10 mouse cellular contexts compared by ENCODE assay signal in genomic region chr9:60742516-60742915, GRCm38 (mm10). TPM values are rescaled to one million over a fixed set of nuclear protein-coding genes. Genes with fewer than 3 reads are reported as not detected.
DNase-seq lines count a peak whose midpoint lies in the region; ATAC-seq and TF ChIP-seq lines count a peak whose summit lies in the region.
"Had no signal": no experiment of that assay in that cellular context is flagged by ENCODE, and none has a peak within 500 bp of the region (broad histone marks: within the 10 kb centered on the region; RNA-seq: fewer than 3 reads in every experiment).

No protein-coding gene starts in this region.

- TF ChIP-seq CTCF in kidney, postnatal 0 days (IDR thresholded peaks at IDR 0.05; ENCODE audit: low read depth) = no peak
- TF ChIP-seq CTCF in heart, postnatal 0 days (IDR thresholded peaks at IDR 0.05; ENCODE audit: low read depth) = no peak

- no peak overlapping the region for H3K4me3 ChIP-seq in kidney, postnatal 0 days (replicated peaks; ENCODE audit: low read depth, low read length)
- H3K4me3 ChIP-seq in heart, postnatal 0 days (ENCODE audit: low read depth, low read length) = no peak overlapping the region
- peak overlapping the region; percentile 7 for H3K4me3 ChIP-seq in myocyte
- no peak overlapping the region for H3K4me3 ChIP-seq in hindbrain, embryonic 12.5 days
- H3K4me3 ChIP-seq: erythroblast, embryonic 14.5 days had no signal

- ATAC-seq in kidney, postnatal 0 days (replicated peaks; ENCODE audit: low FRiP score, low read depth) = no peak
- no peak for ATAC-seq in heart, postnatal 0 days (ENCODE audit: insufficient read depth, low read depth)
- no peak for ATAC-seq in hindbrain, embryonic 12.5 days (ENCODE audit: low FRiP score)

- H3K4me1 ChIP-seq in kidney, postnatal 0 days (replicated peaks; ENCODE audit: insufficient read depth, low read length) = 0 out of 2 replicates have a peak, but pooled peaks cover 9% of the 10 kb centered on the region
- H3K4me1 ChIP-seq in heart, postnatal 0 days (ENCODE audit: control insufficient read depth, insufficient read depth) = peaks cover 17% of the 10 kb centered on the region; the same call in 1 of the 2 replicates
- 0 out of 2 replicates have a peak, but pooled peaks cover 3% of the 10 kb centered on the region for H3K4me1 ChIP-seq in hindbrain, embryonic 12.5 days

- 53% methylated on average over 9 of the region's 9 CpGs for WGBS in kidney, postnatal 0 days
- WGBS in heart, postnatal 0 days = 47% methylated on average over 9 of the region's 9 CpGs
- 76% methylated on average over 9 of the region's 9 CpGs for WGBS in hindbrain, embryonic 12.5 days

- TF ChIP-seq POLR2A in myocyte (IDR thresholded peaks at IDR 0.05; ENCODE audit: insufficient read length, low read depth) = no peak

- no peak for DNase-seq in kidney, postnatal 0 days (ENCODE audit: low spot score)
- DNase-seq in kidney, postnatal 25 days = no peak
- peak; percentile 63 for DNase-seq in cerebellum, adult 8-10 months
- no peak for DNase-seq in heart, postnatal 0 days (ENCODE audit: low spot score)
- DNase-seq in embryo, embryonic 9.5 days (ENCODE audit: extremely low spot score) = no peak
- no peak for DNase-seq in B cell, adult 2 months

- TF ChIP-seq EP300 in heart, postnatal 0 days (IDR thresholded peaks at IDR 0.05; ENCODE audit: low read depth) = no peak

- H3K9ac ChIP-seq in kidney, postnatal 0 days (ENCODE audit: low read depth, low read length) = no peak overlapping the region
- no peak overlapping the region for H3K9ac ChIP-seq in heart, postnatal 0 days (replicated peaks; ENCODE audit: low read depth, low read length)
- no peak overlapping the region for H3K9ac ChIP-seq in hindbrain, embryonic 12.5 days

- H3K79me2 ChIP-seq in myocyte (ENCODE audit: control insufficient read depth, insufficient read depth) = no peaks in the 10 kb centered on the region

- H3ac ChIP-seq in myocyte (ENCODE audit: control insufficient read depth, insufficient read length) = no peak overlapping the region

- no peaks in the 10 kb centered on the region for H3K9me3 ChIP-seq in kidney, postnatal 0 days (replicated peaks; ENCODE audit: low read length)
- no peaks in the 10 kb centered on the region for H3K9me3 ChIP-seq in heart, postnatal 0 days (replicated peaks; ENCODE audit: control insufficient read depth, low read length)
- no peaks in the 10 kb centered on the region for H3K9me3 ChIP-seq in hindbrain, embryonic 12.5 days (replicated peaks)

- no peaks in the 10 kb centered on the region for H3K27me3 ChIP-seq in kidney, postnatal 0 days (ENCODE audit: insufficient read depth, low read length)
- H3K27me3 ChIP-seq in heart, postnatal 0 days (ENCODE audit: control insufficient read depth, insufficient read depth, low read length) = no peaks in the 10 kb centered on the region
- no peaks in the 10 kb centered on the region for H3K27me3 ChIP-seq in myocyte (ENCODE audit: control insufficient read depth, insufficient read depth, insufficient read length)
- 0 out of 2 replicates have a peak, but pooled peaks cover 5% of the 10 kb centered on the region for H3K27me3 ChIP-seq in hindbrain, embryonic 12.5 days

- no peak overlapping the region for H3K27ac ChIP-seq in kidney, postnatal 0 days
- H3K27ac ChIP-seq in heart, postnatal 0 days (ENCODE audit: low read depth) = 0 out of 2 replicates have a peak overlapping the region, but pooled peaks have one; percentile 30
- H3K27ac ChIP-seq in hindbrain, embryonic 12.5 days = no peak overlapping the region

- H3K4me2 ChIP-seq in kidney, postnatal 0 days (ENCODE audit: low read length) = peak overlapping the region; percentile 55
- peak overlapping the region; percentile 50; the same call in 1 of the 2 replicates for H3K4me2 ChIP-seq in heart, postnatal 0 days (ENCODE audit: low read depth, low read length)
- H3K4me2 ChIP-seq in myocyte (ENCODE audit: low read depth) = peak overlapping the region; percentile 98
- no peak overlapping the region for H3K4me2 ChIP-seq in hindbrain, embryonic 12.5 days (replicated peaks)

- H3K36me3 ChIP-seq in kidney, postnatal 0 days (ENCODE audit: insufficient read depth, low read length) = 0 out of 2 replicates have a peak, but pooled peaks cover 3% of the 10 kb centered on the region
- no peaks in the 10 kb centered on the region for H3K36me3 ChIP-seq in heart, postnatal 0 days (replicated peaks; ENCODE audit: control insufficient read depth, insufficient read depth, low read length)
- no peaks in the 10 kb centered on the region for H3K36me3 ChIP-seq in myocyte (ENCODE audit: control insufficient read depth, insufficient read depth)
- H3K36me3 ChIP-seq in hindbrain, embryonic 12.5 days = 0 out of 2 replicates have a peak, but pooled peaks cover 2% of the 10 kb centered on the region

TF ChIP-seq in myocyte, 11 proteins besides CTCF, POLR2A, EP300 and RAD21:
- TF ChIP-seq TCF3 (IDR thresholded peaks at IDR 0.05; ENCODE audit: insufficient read length, low read depth) (no peak), MYOG (IDR thresholded peaks at IDR 0.05; ENCODE audit: control insufficient read depth in 1 of 3, insufficient read depth in 1 of 3, insufficient read length in 2 of 3, low read depth in 2 of 3) (peak in 1 of 3 experiments; percentile 17), POLR2AphosphoS2 (IDR thresholded peaks at IDR 0.05; ENCODE audit: insufficient read length, low read depth) (no peak), CEBPB (IDR thresholded peaks at IDR 0.05; ENCODE audit: insufficient read depth, poor library complexity, severe bottlenecking) (no peak), SRF (IDR thresholded peaks at IDR 0.05; ENCODE audit: control insufficient read depth, insufficient read length, low read depth) (no peak), MYOD1 (IDR thresholded peaks at IDR 0.05; ENCODE audit: control insufficient read depth in 1 of 3, insufficient read length in 2 of 3, low read depth in 2 of 3) (peak in 1 of 3 experiments; percentile 33), E2F4 (IDR thresholded peaks at IDR 0.05; ENCODE audit: insufficient read depth) (no peak), USF1 (IDR thresholded peaks at IDR 0.05; ENCODE audit: low read depth) (no peak), MAX (IDR thresholded peaks at IDR 0.05; ENCODE audit: low read depth) (no peak), TCF12 (IDR thresholded peaks at IDR 0.05; ENCODE audit: insufficient read depth, poor library complexity, severe bottlenecking) (no peak), REST (IDR thresholded peaks at IDR 0.05; ENCODE audit: insufficient read depth, insufficient read length) (no peak)
TF ChIP-seq in myocyte: peak in this region for 2.

RNA-seq across cellular contexts. Expression of gene Larp6, which starts 29.7 kb away (rescaled TPM):
- polyA plus RNA-seq in kidney, postnatal 0 days (2015; fragmentation: Nextera tagmentation; extraction: Ambion mirVana) = 2.1 and 2.4 TPM in 2 replicates
- 0.39 and 1.2 TPM in 2 replicates for total RNA-seq in heart, postnatal 0 days (2014; rRNA removed; ENCODE audit: low replicate concordance)
- polyA plus RNA-seq in heart, postnatal 0 days (2015; fragmentation: Nextera tagmentation; extraction: Ambion mirVana) = 0.41 and 0.43 TPM in 2 replicates
- 0.83 TPM for polyA plus RNA-seq in myocyte (2012; fragmentation: generic; extraction: Trizol)
- 3.7 and 5.0 TPM in 2 replicates for polyA plus RNA-seq in hindbrain, embryonic 12.5 days (2016; fragmentation: Nextera tagmentation; extraction: Ambion mirVana)
- total RNA-seq: liver, adult 2 months had no signal
- polyA plus RNA-seq: erythroblast, embryonic 14.5 days; liver, adult 2 months had no signal

RNA-seq across cellular contexts. Expression of gene Uaca, which starts 51.8 kb away (rescaled TPM):
- polyA plus RNA-seq in kidney, postnatal 0 days (2015; fragmentation: Nextera tagmentation; extraction: Ambion mirVana) = 26.9 and 30.5 TPM in 2 replicates
- total RNA-seq in heart, postnatal 0 days (2014; rRNA removed; ENCODE audit: low replicate concordance) = 5.5 and 10.5 TPM in 2 replicates
- polyA plus RNA-seq in heart, postnatal 0 days (2015; fragmentation: Nextera tagmentation; extraction: Ambion mirVana) = 17.3 and 18.6 TPM in 2 replicates
- polyA plus RNA-seq in myocyte (2012; fragmentation: generic; extraction: Trizol) = 7.4 TPM
- 32.6 and 36.2 TPM in 2 replicates for polyA plus RNA-seq in hindbrain, embryonic 12.5 days (2016; fragmentation: Nextera tagmentation; extraction: Ambion mirVana)
- polyA plus RNA-seq: erythroblast, embryonic 14.5 days had no signal

RNA-seq across cellular contexts. Expression of gene Lrrc49, which starts 54.6 kb away (rescaled TPM):
- polyA plus RNA-seq in kidney, postnatal 0 days (2015; fragmentation: Nextera tagmentation; extraction: Ambion mirVana) = 12.3 and 13.1 TPM in 2 replicates
- 6.4 and 7.2 TPM in 2 replicates for total RNA-seq in heart, postnatal 0 days (2014; rRNA removed; ENCODE audit: low replicate concordance)
- polyA plus RNA-seq in heart, postnatal 0 days (2015; fragmentation: Nextera tagmentation; extraction: Ambion mirVana) = 4.9 and 5.0 TPM in 2 replicates
- 5.8 TPM for polyA plus RNA-seq in myocyte (2012; fragmentation: generic; extraction: Trizol)
- 55.7 and 59.5 TPM in 2 replicates for polyA plus RNA-seq in hindbrain, embryonic 12.5 days (2016; fragmentation: Nextera tagmentation; extraction: Ambion mirVana)
